Mouse (Mus musculus) layer of hippocampus, adult 6 months (tissue): Measurements from ENCODE around the gene Plgrkt. TPM values are rescaled to one million over a fixed set of nuclear protein-coding genes. Genes with fewer than 3 reads are reported as not detected.

ENCODE experiments used
- long read RNA-seq, 2 experiments: library from polyadenylated mRNA; unstranded; transcript quantifications; one replicate each; pipeline ENCODE4 v2.0.0; 2019 to 2020
- polyA plus RNA-seq: library from polyadenylated mRNA; unstranded; fragments of <200 nt; fragmentation: Nextera tagmentation; gene quantifications from 2 replicates; pipeline ENCODE4 v1.2.3, GENCODE M21; 2021

The Plgrkt gene
- 20.3 and 24.4 TPM in 2 replicates for polyA plus RNA-seq
- long read RNA-seq, experiment 1, transcript Plgrkt-208 (6 exons, 1,020 nt) = major isoform, 20 of 24 reads
- long read RNA-seq, experiment 1, partial matches to known transcripts = 0 of 24 reads
- long read RNA-seq, experiment 1, other reads (novel, unspliced or antisense) = 4 of 24 reads
- long read RNA-seq, experiment 2, transcript Plgrkt-208 (6 exons, 1,020 nt) = major isoform, 9 of 20 reads
- long read RNA-seq, experiment 2, partial matches to known transcripts = 5 of 20 reads
- long read RNA-seq, experiment 2, other reads (novel, unspliced or antisense) = 5 of 20 reads

DNA sequence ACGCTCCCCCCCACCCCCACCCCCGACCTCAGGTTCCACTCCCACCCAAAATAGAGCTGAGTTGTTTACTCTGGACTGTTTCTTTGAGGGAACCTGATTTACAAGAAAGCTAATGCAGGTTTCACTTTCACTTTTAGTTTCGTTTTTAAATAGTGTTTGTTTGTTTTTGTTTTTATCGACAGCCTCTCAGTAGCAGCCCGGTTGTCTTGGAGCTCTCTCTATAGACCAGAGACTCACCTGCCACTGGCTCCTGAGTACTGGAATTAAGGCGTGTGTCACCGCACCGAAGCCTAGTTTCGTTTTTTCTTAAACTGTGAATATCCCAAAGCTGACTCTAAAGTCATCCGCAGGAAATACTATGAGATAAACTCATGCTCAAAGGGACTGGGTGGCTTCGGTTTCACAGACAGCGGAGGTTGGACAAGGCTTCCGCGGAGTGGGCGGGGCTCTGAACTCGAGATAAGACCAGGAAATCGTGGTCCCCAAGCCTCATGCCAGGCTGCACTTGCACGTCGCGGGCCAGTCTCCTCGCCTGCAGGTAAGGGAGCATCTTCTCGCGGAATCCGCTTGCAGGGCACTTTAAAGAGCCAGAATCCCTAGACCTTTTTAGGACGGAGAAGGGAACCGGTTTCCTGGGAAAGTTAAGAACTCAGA, at the start of gene Plgrkt, which contains the start of gene Cd274:
Plgrkt (minus strand) TSS at position 422 of the 654 bp plus-strand sequence.
Cd274 (plus strand) TSS at position 487 of the 654 bp plus-strand sequence.

DNA sequence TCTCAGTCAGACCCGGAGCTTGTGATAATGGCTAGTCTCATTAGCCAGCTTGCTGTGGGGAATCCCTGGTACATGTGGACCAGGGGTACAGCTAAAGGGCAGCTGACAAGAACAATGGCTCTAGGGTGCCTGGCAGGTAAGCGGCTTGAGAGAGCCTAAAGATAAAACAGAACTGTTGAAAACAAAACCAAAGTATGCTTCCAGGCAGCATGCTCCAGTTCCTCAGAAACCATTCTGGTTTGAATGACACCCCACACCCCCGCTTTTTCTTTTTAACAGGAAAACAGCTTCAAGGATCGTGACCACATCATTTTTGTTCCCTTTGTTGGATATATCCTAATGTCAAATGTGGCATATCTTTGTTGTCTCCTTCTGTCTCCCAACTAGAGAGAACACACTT, 43.4 kb upstream of the Plgrkt start, which contains the start of gene Pdcd1lg2:
Pdcd1lg2 (plus strand) TSS at position 301 of the 400 bp plus-strand sequence.

DNA sequence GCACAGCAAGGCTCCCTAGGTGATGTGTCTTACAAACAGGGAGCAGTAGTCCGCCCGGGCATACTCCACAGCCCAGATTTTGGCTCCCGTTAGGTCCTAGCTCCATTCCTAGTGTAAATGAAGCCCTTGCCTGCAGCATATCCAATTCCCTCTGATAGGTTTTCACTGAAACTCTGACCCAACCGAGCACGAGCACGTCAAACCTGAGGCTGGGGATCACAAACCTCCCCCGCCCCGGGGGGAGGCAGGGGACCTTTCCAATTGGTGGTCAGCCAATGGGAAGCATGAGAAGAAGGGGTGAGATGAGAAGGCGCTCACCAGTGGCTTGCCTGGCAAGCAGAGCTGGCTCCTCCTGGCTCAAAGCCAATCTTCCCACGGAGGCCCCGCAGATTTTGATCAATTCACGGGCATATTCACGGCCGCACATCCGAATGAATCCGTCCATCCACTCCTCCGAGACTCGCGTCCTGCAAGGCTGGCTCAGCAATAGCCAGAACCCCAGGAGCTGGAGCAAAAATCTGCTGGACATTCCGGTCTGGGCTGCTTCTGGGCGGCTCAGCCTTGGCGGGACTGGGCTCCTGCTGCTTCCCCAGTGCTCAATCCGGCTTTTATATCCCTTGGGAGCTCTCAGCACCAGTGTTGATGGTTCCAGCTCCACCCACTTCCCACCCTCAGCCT, 33.0 kb downstream of the Plgrkt start, which contains the start of gene Rln1:
Rln1 (minus strand) TSS at position 603 of the 678 bp plus-strand sequence.

DNA sequence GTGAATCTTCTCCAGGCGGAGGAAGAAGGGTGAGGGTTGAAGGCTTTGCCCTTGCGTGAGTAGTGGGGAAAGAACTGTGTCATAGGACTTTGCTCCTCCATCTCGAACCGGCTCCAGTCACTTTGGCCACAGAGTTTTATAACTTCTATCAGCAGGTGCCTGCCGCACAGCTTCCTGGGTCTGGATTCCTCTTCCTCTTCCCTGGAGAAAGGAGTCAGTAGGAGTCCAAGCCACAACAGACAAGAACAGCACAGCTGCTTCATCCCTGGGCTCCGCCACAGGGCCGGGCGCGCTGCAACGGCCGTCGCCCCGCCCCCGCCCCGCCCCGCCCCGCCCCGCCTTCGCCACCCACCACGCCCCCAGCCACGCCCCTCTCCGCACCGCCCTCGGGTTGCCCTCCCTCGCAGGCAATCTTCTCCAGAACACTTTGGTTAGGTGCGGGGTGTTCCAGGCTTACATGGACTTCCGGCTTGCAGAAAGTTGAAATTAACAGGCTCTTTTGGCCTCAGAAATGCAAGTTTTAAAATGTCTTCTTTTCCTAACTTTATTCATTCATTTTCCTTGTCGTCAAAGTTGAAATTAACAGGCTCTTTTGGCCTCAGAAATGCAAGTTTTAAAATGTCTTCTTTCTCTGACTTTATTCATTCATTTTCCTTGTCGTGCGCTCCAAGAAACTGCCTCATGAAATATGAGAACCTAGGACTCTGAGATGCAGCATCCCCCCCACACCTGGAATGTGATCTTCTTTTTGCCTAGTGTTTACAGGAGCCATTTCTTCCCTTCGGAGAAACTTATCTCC, 41.9 kb downstream of the Plgrkt start, which contains the start of gene Insl6:
Insl6 (minus strand) TSS at position 304 of the 799 bp plus-strand sequence.

Other genes starting within 250 kb of the Plgrkt start
- gene Jak2, start 115.6 kb downstream of the Plgrkt start, polyA plus RNA-seq = 2.3 and 2.5 TPM in 2 replicates
- 1.6 and 2.7 TPM in 2 replicates for gene Insl6, start 42.0 kb downstream of the Plgrkt start, polyA plus RNA-seq
- 2.2 and 2.9 TPM in 2 replicates for gene Rln1, start 32.7 kb downstream of the Plgrkt start, polyA plus RNA-seq
- gene Cd274, start 65 bp upstream of the Plgrkt start, polyA plus RNA-seq = 0.98 and 1.3 TPM in 2 replicates
- not detected in 2 replicates for gene Pdcd1lg2, start 43.5 kb upstream of the Plgrkt start, polyA plus RNA-seq
- 7.7 and 10.6 TPM in 2 replicates for gene Ric1, start 154.9 kb upstream of the Plgrkt start, polyA plus RNA-seq